Mouse (Mus musculus): ENCODE results near the gene Hoxa3.

DNA sequence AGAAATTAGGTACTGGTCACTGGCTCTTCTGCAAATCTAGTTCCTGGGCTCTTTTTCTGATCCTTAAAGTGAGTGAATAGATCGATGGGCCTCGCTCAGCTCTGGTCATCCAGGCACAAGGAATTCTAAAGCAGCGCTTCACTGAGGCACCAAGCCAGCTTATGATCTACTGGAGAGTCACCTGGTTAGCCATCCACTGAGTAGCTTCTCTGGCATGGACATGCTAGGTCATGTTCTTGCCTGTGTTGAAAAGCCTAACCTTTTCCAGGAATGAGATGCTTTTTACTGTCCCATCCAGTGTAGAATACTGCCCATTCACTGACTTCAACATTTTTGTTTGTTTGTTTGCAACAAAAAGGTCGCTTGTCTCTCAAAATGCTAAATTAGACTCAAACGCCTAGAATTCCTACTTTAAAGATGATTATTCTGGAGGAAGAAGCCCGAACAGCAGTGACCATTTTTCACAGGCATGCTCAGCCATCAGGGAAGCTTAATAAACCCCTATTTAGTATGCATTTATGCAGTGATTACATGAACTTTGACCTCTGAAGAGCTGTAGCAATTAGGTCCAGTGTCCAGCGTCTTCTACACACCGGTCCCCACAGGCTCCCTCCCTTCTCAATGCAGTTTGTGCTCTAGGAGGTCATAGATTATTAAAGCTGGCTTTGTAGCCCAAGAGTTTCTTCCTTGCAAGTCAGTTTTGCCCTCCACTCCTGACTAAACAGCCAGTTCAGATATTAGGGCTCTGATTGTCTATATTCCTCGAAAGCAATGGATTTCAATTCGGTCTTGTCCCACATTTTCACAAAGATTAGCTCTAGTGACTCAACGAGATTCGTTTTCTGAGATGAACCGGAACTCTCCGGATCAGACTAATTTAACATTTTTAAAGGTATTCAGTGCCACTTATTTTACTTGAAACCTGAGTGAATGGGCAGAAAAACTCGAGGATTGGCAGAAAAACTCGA, 60.6 kb downstream of the Hoxa3 start:
- TF ChIP-seq POLR2A (IDR thresholded peaks at IDR 0.05; ENCODE audit: extremely low read depth, insufficient read depth, low read length) (no peak), CTCF (IDR thresholded peaks at IDR 0.05; ENCODE audit: extremely low read depth, insufficient read depth, low read length) (no peak)
